Mouse (Mus musculus) kidney, embryonic 14.5 days (tissue): ENCODE data around the gene Mrpl4. TPM values are rescaled to one million over a fixed set of nuclear protein-coding genes. Genes with fewer than 3 reads are reported as not detected.

Source experiments
- ATAC-seq: fragments of 200-750 bp; cut with Nextera tagmentation; 2 replicates; pipeline ENCODE4 v1.8.0; 2017; ENCODE audit warnings: moderate number of reproducible peaks, mild to moderate bottlenecking, moderate TSS enrichment, moderate library complexity; ENCODE audit not compliant: low FRiP score, low TSS enrichment
- H3K27ac ChIP-seq: fragments of 300-500 bp; sonication (generic); 2 replicates; pipeline ENCODE4 v1.5.1; 2014; ENCODE audit warnings: low read depth, mild to moderate bottlenecking, low read length, moderate library complexity, mixed read lengths
- H3K27me3 ChIP-seq: fragments of 300-500 bp; sonication (generic); 2 replicates; pipeline ENCODE4 v1.6.1; 2014; ENCODE audit warnings: mild to moderate bottlenecking, low read length; ENCODE audit not compliant: control insufficient read depth, insufficient read depth
- H3K36me3 ChIP-seq: fragments of 300-500 bp; sonication (generic); 2 replicates; pipeline ENCODE4 v1.6.1; 2014; ENCODE audit warnings: low read length, mixed read lengths; ENCODE audit not compliant: control insufficient read depth, insufficient read depth
- H3K4me1 ChIP-seq: fragments of 300-500 bp; sonication (generic); 2 replicates; pipeline ENCODE4 v1.6.1; 2014; ENCODE audit warnings: low read length, mixed read lengths; ENCODE audit not compliant: control insufficient read depth, insufficient read depth
- H3K4me2 ChIP-seq: fragments of 300-500 bp; sonication (generic); replicated peaks from 2 replicates; pipeline ENCODE4 v1.6.1; 2014; ENCODE audit warnings: low read depth, mild to moderate bottlenecking, low read length
- H3K4me3 ChIP-seq: fragments of 300-500 bp; sonication (generic); 2 replicates; pipeline ENCODE4 v1.5.1; 2014; ENCODE audit warnings: mild to moderate bottlenecking, low read length
- H3K9ac ChIP-seq: fragments of 300-500 bp; sonication (generic); 2 replicates; pipeline ENCODE4 v1.6.1; 2014; ENCODE audit warnings: low read depth, mild to moderate bottlenecking, low read length, moderate library complexity
- H3K9me3 ChIP-seq: fragments of 300-500 bp; sonication (generic); 2 replicates; pipeline ENCODE4 v1.6.1; 2016; ENCODE audit warnings: low read length; ENCODE audit not compliant: control insufficient read depth
- WGBS: fragments of 180-500 bp; shearing (Covaris S2); extraction: QIAGEN DNeasy Blood & Tissue Kit; methylation state at CpG from one replicate; pipeline ENCODE4 v1.1.7; 2014; 5-methylcytosine and 5-hydroxymethylcytosine counted together
- polyA plus RNA-seq: library from polyadenylated mRNA; unstranded; fragments of >200 nt; fragmentation: Nextera tagmentation; extraction: Ambion mirVana; gene quantifications from 2 replicates; pipeline ENCODE4 v1.2.1, GENCODE M21; 2014

Mrpl4 gene
- polyA plus RNA-seq, result 145 and 146 TPM in 2 replicates

DNA sequence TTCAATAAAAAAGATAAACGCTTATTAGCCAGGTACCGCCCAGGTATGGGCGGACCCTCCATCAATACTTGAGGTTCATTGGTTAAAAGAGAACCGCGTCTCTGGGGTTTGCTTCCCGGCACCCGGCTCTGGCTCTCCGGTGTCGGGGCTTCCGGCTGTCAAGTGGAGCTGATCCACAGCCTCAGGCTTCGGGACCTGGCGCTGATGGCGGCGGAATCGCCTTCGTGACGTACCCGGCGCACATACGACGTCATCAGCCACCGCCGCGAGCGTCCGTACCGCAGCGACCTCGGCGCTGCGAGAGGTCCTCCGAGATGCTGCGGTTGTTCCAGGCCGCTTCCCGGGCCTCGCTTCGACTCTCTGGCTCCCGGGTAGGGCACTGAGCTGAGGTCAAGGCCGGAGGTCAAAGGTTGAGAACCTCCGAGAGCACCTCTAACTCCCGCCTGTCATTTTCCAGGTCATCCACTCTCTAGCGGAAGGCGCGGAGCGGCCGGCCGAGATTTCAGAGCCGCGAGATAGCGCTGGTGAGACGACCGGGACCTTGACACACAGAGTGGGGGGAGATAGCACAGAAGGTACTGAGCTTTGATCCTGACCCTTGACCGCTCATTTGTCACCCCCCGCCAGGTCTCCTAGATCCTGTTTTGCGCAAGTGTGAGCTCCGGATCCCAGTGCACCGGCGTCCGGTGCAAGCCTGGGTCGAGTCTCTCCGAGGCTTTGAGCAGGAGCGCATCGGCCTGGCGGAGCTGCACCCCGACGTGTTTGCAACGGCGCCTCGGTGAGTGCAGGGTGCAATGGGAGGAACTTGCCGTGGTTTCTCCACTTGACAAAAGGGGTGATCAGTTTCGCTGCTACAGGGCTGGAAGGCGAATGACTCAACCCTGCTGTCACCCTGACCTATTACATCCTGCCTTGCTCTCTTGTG, at the start of gene Mrpl4:
TSS of gene Mrpl4 (plus strand) at position 112 of the 925 bp plus-strand sequence.
- Histone ChIP-seq H3K4me3 (peak within 1 kb of the TSS; percentile 86), H3K4me1 (no peaks in the 10 kb centered on the region), H3K36me3 (peaks cover 26% of the 10 kb centered on the region), H3K27me3 (no peaks in the 10 kb centered on the region), H3K9ac (peak within 1 kb of the TSS; percentile 80), H3K9me3 (no peaks in the 10 kb centered on the region), H3K4me2 (peak within 1 kb of the TSS; percentile 84), H3K27ac (peak within 1 kb of the TSS; percentile 56; the same call in 1 of the 2 replicates)
- under 1% methylated on average over 72 of the region's 72 CpGs for WGBS
- peak; percentile 86 for ATAC-seq

GRCm38 (mm10) chr9:20956989-20957388, 45.5 kb upstream of the Mrpl4 start:
- 68% methylated on average over 3 of the region's 3 CpGs for WGBS
- 0 out of 2 replicates have a peak, but pooled peaks cover 6% of the 10 kb centered on the region for H3K4me1 ChIP-seq
- no peak overlapping the region for H3K4me3 ChIP-seq
- H3K9ac ChIP-seq, result no peak overlapping the region
- no peaks in the 10 kb centered on the region for H3K36me3 ChIP-seq
- no peaks in the 10 kb centered on the region for H3K9me3 ChIP-seq
- H3K27ac ChIP-seq, result no peak overlapping the region
- no peak overlapping the region for H3K4me2 ChIP-seq
- ATAC-seq, result no peak
- H3K27me3 ChIP-seq, result no peaks in the 10 kb centered on the region

DNA sequence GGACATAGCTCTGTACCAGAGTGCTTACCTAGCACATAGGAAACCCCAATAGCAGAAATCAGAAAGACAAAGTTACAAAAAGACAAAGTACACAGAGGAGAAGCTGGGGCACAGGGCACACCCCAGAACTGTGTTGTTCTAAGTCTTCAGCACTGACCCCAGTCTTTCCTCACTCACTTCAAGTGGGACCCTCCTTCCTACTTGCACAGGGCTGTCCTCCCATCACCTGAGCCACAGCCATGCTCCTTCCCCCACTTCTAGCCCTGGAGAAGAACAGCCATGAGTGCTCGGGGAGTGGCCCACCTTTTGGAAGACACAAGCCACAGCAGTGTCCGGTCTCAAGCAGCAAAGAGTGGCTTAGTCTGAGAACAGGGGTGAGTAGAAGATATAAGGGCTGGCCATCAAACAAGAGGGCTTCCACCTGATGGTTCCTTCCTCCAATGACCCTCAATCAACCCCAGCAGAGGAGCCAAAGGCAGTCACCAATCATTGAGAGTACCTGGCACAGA, 43.1 kb upstream of the Mrpl4 start, which contains the start of gene Dnmt1:
TSS of gene Dnmt1 (minus strand) at position 459 of the 509 bp plus-strand sequence.
- H3K27ac ChIP-seq, result no peak within 1 kb of the TSS
- H3K9ac ChIP-seq, result no peak within 1 kb of the TSS
- H3K27me3 ChIP-seq, result no peaks in the 10 kb centered on the region
- WGBS, result 90% methylated on average over 2 of the region's 2 CpGs
- no peak within 1 kb of the TSS for H3K4me2 ChIP-seq
- H3K4me1 ChIP-seq, result no peaks in the 10 kb centered on the region
- no peaks in the 10 kb centered on the region for H3K9me3 ChIP-seq
- H3K4me3 ChIP-seq, result no peak within 1 kb of the TSS
- no peak for ATAC-seq
- H3K36me3 ChIP-seq, result no peaks in the 10 kb centered on the region; the same call in 1 of the 2 replicates

DNA sequence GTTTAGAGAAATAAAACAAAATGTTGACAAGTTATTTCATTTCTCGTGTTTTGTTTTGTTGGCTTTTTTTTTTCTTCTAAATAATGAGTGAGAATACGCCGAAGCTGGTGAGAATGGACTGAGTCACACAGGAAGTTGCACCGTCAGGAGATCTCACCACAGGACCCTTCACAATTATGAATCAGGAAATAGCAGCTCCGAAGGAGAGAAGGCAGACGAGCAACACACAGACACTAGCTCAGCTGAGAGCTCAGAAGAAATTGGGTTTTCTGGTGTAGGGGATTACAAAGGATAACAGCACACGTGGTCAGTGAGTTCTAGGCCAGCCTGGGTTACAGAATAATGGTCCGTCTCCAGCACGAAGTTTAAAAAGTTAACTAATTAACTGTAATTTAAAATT, 41.0 kb upstream of the Mrpl4 start:
- no peak overlapping the region for H3K4me2 ChIP-seq
- H3K9me3 ChIP-seq, result no peaks in the 10 kb centered on the region
- no peak overlapping the region for H3K9ac ChIP-seq
- no peak overlapping the region for H3K27ac ChIP-seq
- no peaks in the 10 kb centered on the region for H3K4me1 ChIP-seq
- no peak for ATAC-seq
- H3K36me3 ChIP-seq, result peaks cover 15% of the 10 kb centered on the region
- 73% methylated on average over 9 of the region's 9 CpGs for WGBS
- H3K27me3 ChIP-seq, result no peaks in the 10 kb centered on the region
- no peak overlapping the region for H3K4me3 ChIP-seq

DNA sequence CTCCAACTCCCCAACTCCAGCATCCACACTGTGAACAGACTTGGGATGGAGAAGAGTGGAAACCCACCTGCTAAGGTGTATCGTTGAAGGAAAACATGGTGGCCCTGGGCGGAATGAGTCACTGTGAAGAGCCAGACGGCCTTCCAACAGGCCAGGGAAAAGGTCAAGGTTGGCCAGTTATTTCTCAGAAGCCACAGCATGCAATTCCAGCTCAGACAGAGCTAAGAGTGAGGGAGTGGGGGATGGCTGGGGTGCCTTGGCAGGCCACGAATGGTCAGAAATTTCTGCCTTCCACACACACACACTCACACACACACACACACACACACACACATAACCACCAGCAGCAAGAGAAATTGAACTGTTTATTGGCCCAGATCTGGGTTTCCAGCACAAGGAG, 36.9 kb upstream of the Mrpl4 start:
- Histone ChIP-seq H3K4me2 (no peak overlapping the region), H3K9me3 (no peaks in the 10 kb centered on the region), H3K27me3 (no peaks in the 10 kb centered on the region), H3K4me3 (no peak overlapping the region), H3K36me3 (peaks cover 42% of the 10 kb centered on the region), H3K27ac (no peak overlapping the region), H3K9ac (no peak overlapping the region), H3K4me1 (no peaks in the 10 kb centered on the region)
- 87% methylated on average over 4 of the region's 4 CpGs for WGBS
- no peak for ATAC-seq

GRCm38 (mm10) chr9:20966008-20966407, 36.5 kb upstream of the Mrpl4 start:
- ATAC-seq, result no peak
- H3K4me3 ChIP-seq, result no peak overlapping the region
- H3K27me3 ChIP-seq, result no peaks in the 10 kb centered on the region
- no peaks in the 10 kb centered on the region for H3K4me1 ChIP-seq
- no peak overlapping the region for H3K9ac ChIP-seq
- WGBS, result 85% methylated on average over 3 of the region's 3 CpGs
- no peak overlapping the region for H3K27ac ChIP-seq
- no peaks in the 10 kb centered on the region for H3K9me3 ChIP-seq
- H3K36me3 ChIP-seq, result peaks cover 42% of the 10 kb centered on the region
- no peak overlapping the region for H3K4me2 ChIP-seq

DNA sequence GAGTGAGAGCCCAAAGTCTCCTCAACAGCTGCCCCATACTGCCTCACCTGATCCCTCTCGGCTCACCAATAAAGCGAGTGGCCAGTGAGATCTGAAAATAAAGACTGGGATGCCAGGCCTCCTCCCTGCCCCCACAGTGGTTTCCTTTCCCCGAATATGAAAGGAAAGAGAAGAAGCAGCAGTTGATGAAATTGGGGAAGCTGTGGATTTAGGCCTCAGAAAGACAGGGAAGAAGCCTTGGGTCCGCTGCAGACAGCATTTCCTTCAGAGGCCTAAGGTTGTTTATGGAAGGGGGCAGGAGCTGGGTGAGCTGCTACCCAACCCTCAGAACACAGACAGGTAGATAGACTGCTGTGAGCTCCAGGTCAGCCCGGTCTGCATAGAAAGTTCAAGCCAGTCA, 35.8 kb upstream of the Mrpl4 start:
- 81% methylated on average over 5 of the region's 5 CpGs for WGBS

DNA sequence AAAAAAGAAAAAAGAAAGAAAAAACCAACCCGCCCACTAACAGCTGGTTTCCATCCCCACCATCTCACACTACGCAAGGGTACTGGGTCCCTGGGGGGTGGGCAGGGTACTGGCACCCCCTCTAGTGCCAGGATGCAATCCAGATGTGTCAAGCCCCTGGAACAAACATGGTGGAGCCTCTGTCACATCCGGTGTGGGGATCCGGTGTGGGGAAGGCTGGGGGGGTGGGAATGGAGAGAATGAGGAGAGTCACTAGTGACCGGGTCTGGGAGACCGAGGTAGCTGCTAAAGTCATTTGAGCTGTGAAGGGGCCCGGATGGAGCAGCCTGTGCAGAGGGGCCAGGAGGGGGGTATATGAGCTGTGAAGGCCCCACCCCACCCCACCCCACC, 30.8 kb upstream of the Mrpl4 start:
- ATAC-seq, result peak; percentile 60
- WGBS, result 22% methylated on average over 7 of the region's 7 CpGs
- Histone ChIP-seq H3K9ac (peak overlapping the region; percentile 42; the same call in 1 of the 2 replicates), H3K4me1 (peaks cover 35% of the 10 kb centered on the region), H3K36me3 (peaks cover 25% of the 10 kb centered on the region), H3K4me3 (peak overlapping the region; percentile 75; the same call in 1 of the 2 replicates), H3K4me2 (peak overlapping the region; percentile 78), H3K27ac (peak overlapping the region; percentile 95), H3K9me3 (no peaks in the 10 kb centered on the region), H3K27me3 (no peaks in the 10 kb centered on the region)

More for the DNA sequence above, 35.8 kb upstream of the Mrpl4 start:
- Histone ChIP-seq H3K4me3 (no peak overlapping the region), H3K27ac (no peak overlapping the region), H3K27me3 (no peaks in the 10 kb centered on the region), H3K9me3 (no peaks in the 10 kb centered on the region), H3K4me2 (no peak overlapping the region), H3K36me3 (peaks cover 42% of the 10 kb centered on the region), H3K4me1 (peaks cover 7% of the 10 kb centered on the region), H3K9ac (no peak overlapping the region)
- no peak for ATAC-seq
